Mouse (Mus musculus): Measurements from ENCODE around the gene Cdh13. TPM values are rescaled to one million over a fixed set of nuclear protein-coding genes. Genes with fewer than 3 reads are reported as not detected.
"Not testable (repeated sequence)": the region's sequence is repeated elsewhere in the genome, so short reads cannot be mapped to it uniquely, and the experiment has no call there.

The Cdh13 gene
- polyA plus RNA-seq, 1 experiment from 2014 or later, result 50.0 TPM

- Histone ChIP-seq H3K9ac (no peak overlapping the region), H3K4me2 (no peak overlapping the region), H3K27me3 (replicated peaks) (no peaks in the 10 kb centered on the region), H3K4me1 (no peaks in the 10 kb centered on the region), H3K36me3 (no peaks in the 10 kb centered on the region), H3K4me3 (no peak overlapping the region), H3K9me3 (no peaks in the 10 kb centered on the region), H3K27ac (replicated peaks) (no peak overlapping the region)
- no peak for ATAC-seq (ENCODE audit: extremely low read depth, insufficient number of reproducible peaks, low FRiP score, low TSS enrichment)
- WGBS, result 70% methylated on average over 7 of the region's 7 CpGs
These were observed 980.2 kb downstream of the Cdh13 start for GRCm38 (mm10) chr8:119263750-119264149.

GRCm38 (mm10) chr8:119266304-119266703 lies 982.8 kb downstream of the Cdh13 start:
- no peak overlapping the region for H3K9ac ChIP-seq
- WGBS, result 65% methylated on average over 4 of the region's 4 CpGs
- no peak for ATAC-seq (ENCODE audit: extremely low read depth, insufficient number of reproducible peaks, low FRiP score, low TSS enrichment)
- no peaks in the 10 kb centered on the region for H3K27me3 ChIP-seq (replicated peaks)
- H3K9me3 ChIP-seq, result no peaks in the 10 kb centered on the region
- H3K4me3 ChIP-seq, result no peak overlapping the region
- no peaks in the 10 kb centered on the region for H3K36me3 ChIP-seq
- H3K4me2 ChIP-seq, result no peak overlapping the region
- H3K27ac ChIP-seq (replicated peaks), result no peak overlapping the region
- no peaks in the 10 kb centered on the region for H3K4me1 ChIP-seq

- Histone ChIP-seq H3K9ac (no peak overlapping the region), H3K4me3 (no peak overlapping the region), H3K4me1 (no peaks in the 10 kb centered on the region), H3K9me3 (no peaks in the 10 kb centered on the region), H3K27me3 (replicated peaks) (no peaks in the 10 kb centered on the region), H3K4me2 (no peak overlapping the region), H3K36me3 (no peaks in the 10 kb centered on the region), H3K27ac (replicated peaks) (no peak overlapping the region)
- no peak for ATAC-seq (ENCODE audit: extremely low read depth, insufficient number of reproducible peaks, low FRiP score, low TSS enrichment)
- 67% methylated on average over 3 of the region's 3 CpGs for WGBS
These were observed 986.0 kb downstream of the Cdh13 start for GRCm38 (mm10) chr8:119269576-119269975.

- Histone ChIP-seq H3K4me2 (no peak overlapping the region), H3K9ac (no peak overlapping the region), H3K4me1 (no peaks in the 10 kb centered on the region), H3K4me3 (no peak overlapping the region), H3K9me3 (no peaks in the 10 kb centered on the region), H3K27me3 (replicated peaks) (no peaks in the 10 kb centered on the region), H3K36me3 (no peaks in the 10 kb centered on the region), H3K27ac (replicated peaks) (no peak overlapping the region)
- no peak for ATAC-seq (ENCODE audit: extremely low read depth, insufficient number of reproducible peaks, low FRiP score, low TSS enrichment)
- 84% methylated on average over 9 of the region's 9 CpGs for WGBS
These were observed 986.8 kb downstream of the Cdh13 start for GRCm38 (mm10) chr8:119270371-119270770.

GRCm38 (mm10) chr8:119272891-119273290 lies 989.4 kb downstream of the Cdh13 start:
- Histone ChIP-seq H3K27me3 (replicated peaks) (no peaks in the 10 kb centered on the region), H3K4me2 (no peak overlapping the region), H3K27ac (replicated peaks) (no peak overlapping the region), H3K4me1 (peaks cover 21% of the 10 kb centered on the region), H3K4me3 (no peak overlapping the region), H3K36me3 (no peaks in the 10 kb centered on the region), H3K9me3 (no peaks in the 10 kb centered on the region), H3K9ac (no peak overlapping the region)
- ATAC-seq (ENCODE audit: extremely low read depth, insufficient number of reproducible peaks, low FRiP score, low TSS enrichment), result no peak
- 61% methylated on average over 8 of the region's 8 CpGs for WGBS

- Histone ChIP-seq H3K36me3 (no peaks in the 10 kb centered on the region), H3K27ac (replicated peaks) (peak overlapping the region; percentile 96; the same call in 1 of the 2 replicates), H3K27me3 (replicated peaks) (no peaks in the 10 kb centered on the region), H3K4me2 (no peak overlapping the region), H3K9me3 (no peaks in the 10 kb centered on the region), H3K4me1 (peaks cover 24% of the 10 kb centered on the region), H3K9ac (no peak overlapping the region), H3K4me3 (no peak overlapping the region)
- ATAC-seq (ENCODE audit: extremely low read depth, insufficient number of reproducible peaks, low FRiP score, low TSS enrichment), result no peak
- 68% methylated on average over 1 of the region's 1 CpGs for WGBS
These were observed 991.9 kb downstream of the Cdh13 start for GRCm38 (mm10) chr8:119275442-119275841.

- Histone ChIP-seq H3K9ac (peak overlapping the region; percentile 63), H3K4me3 (peak overlapping the region; percentile 13; the same call in 1 of the 2 replicates), H3K4me2 (peak overlapping the region; percentile 51), H3K4me1 (peaks cover 30% of the 10 kb centered on the region), H3K9me3 (no peaks in the 10 kb centered on the region), H3K27me3 (replicated peaks) (no peaks in the 10 kb centered on the region), H3K27ac (replicated peaks) (peak overlapping the region; percentile 96), H3K36me3 (no peaks in the 10 kb centered on the region)
- 23% methylated on average over 3 of the region's 3 CpGs for WGBS
- ATAC-seq (ENCODE audit: extremely low read depth, insufficient number of reproducible peaks, low FRiP score, low TSS enrichment), result peak; percentile 92
These were observed 993.5 kb downstream of the Cdh13 start for GRCm38 (mm10) chr8:119277047-119277451.

GRCm38 (mm10) chr8:119281761-119282160 lies 998.2 kb downstream of the Cdh13 start:
- Histone ChIP-seq H3K27ac (replicated peaks) (no peak overlapping the region), H3K27me3 (replicated peaks) (no peaks in the 10 kb centered on the region), H3K4me1 (peaks cover 17% of the 10 kb centered on the region), H3K9me3 (no peaks in the 10 kb centered on the region), H3K4me2 (no peak overlapping the region), H3K36me3 (no peaks in the 10 kb centered on the region), H3K4me3 (no peak overlapping the region), H3K9ac (no peak overlapping the region)
- ATAC-seq (ENCODE audit: extremely low read depth, insufficient number of reproducible peaks, low FRiP score, low TSS enrichment), result no peak
- WGBS, result 71% methylated on average over 2 of the region's 2 CpGs

- Histone ChIP-seq H3K27ac (replicated peaks) (no peak overlapping the region), H3K4me3 (no peak overlapping the region), H3K36me3 (no peaks in the 10 kb centered on the region), H3K4me2 (no peak overlapping the region), H3K9ac (no peak overlapping the region), H3K4me1 (peaks cover 6% of the 10 kb centered on the region), H3K9me3 (no peaks in the 10 kb centered on the region), H3K27me3 (replicated peaks) (no peaks in the 10 kb centered on the region)
- 69% methylated on average over 9 of the region's 9 CpGs for WGBS
- ATAC-seq (ENCODE audit: extremely low read depth, insufficient number of reproducible peaks, low FRiP score, low TSS enrichment), result no peak
These were observed 1001.0 kb downstream of the Cdh13 start for GRCm38 (mm10) chr8:119284516-119284915.

- WGBS, result 63% methylated on average over 4 of the region's 4 CpGs
- no peaks in the 10 kb centered on the region for H3K27me3 ChIP-seq (replicated peaks)
- H3K9me3 ChIP-seq, result no peaks in the 10 kb centered on the region
- H3K36me3 ChIP-seq, result no peaks in the 10 kb centered on the region
- peaks cover 6% of the 10 kb centered on the region for H3K4me1 ChIP-seq
- no peak overlapping the region for H3K27ac ChIP-seq (replicated peaks)
- no peak for ATAC-seq (ENCODE audit: extremely low read depth, insufficient number of reproducible peaks, low FRiP score, low TSS enrichment)
- H3K9ac ChIP-seq, result no peak overlapping the region
- H3K4me2 ChIP-seq, result no peak overlapping the region
- H3K4me3 ChIP-seq, result no peak overlapping the region
These were observed 1001.4 kb downstream of the Cdh13 start for GRCm38 (mm10) chr8:119284920-119285319.

GRCm38 (mm10) chr8:119295477-119295876 lies 1011.9 kb downstream of the Cdh13 start:
- Histone ChIP-seq H3K27ac (replicated peaks) (no peak overlapping the region), H3K9ac (no peak overlapping the region), H3K36me3 (peaks cover 13% of the 10 kb centered on the region; the same call in 1 of the 2 replicates), H3K4me3 (no peak overlapping the region), H3K4me1 (no peaks in the 10 kb centered on the region), H3K27me3 (replicated peaks) (no peaks in the 10 kb centered on the region), H3K9me3 (peaks cover 9% of the 10 kb centered on the region; the same call in 1 of the 2 replicates), H3K4me2 (no peak overlapping the region)
- ATAC-seq (ENCODE audit: extremely low read depth, insufficient number of reproducible peaks, low FRiP score, low TSS enrichment), result no peak
- WGBS, result 72% methylated on average over 13 of the region's 13 CpGs

- not testable (repeated sequence) for H3K9ac ChIP-seq; H3K27me3 ChIP-seq (replicated peaks); ATAC-seq (ENCODE audit: extremely low read depth, insufficient number of reproducible peaks, low FRiP score, low TSS enrichment); H3K36me3 ChIP-seq; H3K4me1 ChIP-seq; H3K27ac ChIP-seq (replicated peaks); H3K4me2 ChIP-seq; H3K4me3 ChIP-seq
- H3K9me3 ChIP-seq, result peaks cover 12% of the 10 kb centered on the region
- 29% methylated on average over 3 of the region's 3 CpGs for WGBS
These were observed 1014.2 kb downstream of the Cdh13 start for GRCm38 (mm10) chr8:119297752-119298151.
